Mouse (Mus musculus) small intestine, adult 10 weeks (tissue): Measurements from ENCODE around the gene Lrrk1. TPM values are rescaled to one million over a fixed set of nuclear protein-coding genes. Genes with fewer than 3 reads are reported as not detected.

Experiments
- polyA plus RNA-seq: library from polyadenylated mRNA; stranded (reverse); fragments of 350-450 nt; fragmentation: Illumina TruSeq; extraction: RNeasy Lipid Tissue Mini Kit (QIAGEN cat#74804); gene quantifications from one replicate; pipeline ENCODE4 v1.2.3, GENCODE M21; 2014; ENCODE audit warnings: low replicate concordance

Lrrk1 gene
- polyA plus RNA-seq: 3.4 TPM

DNA sequence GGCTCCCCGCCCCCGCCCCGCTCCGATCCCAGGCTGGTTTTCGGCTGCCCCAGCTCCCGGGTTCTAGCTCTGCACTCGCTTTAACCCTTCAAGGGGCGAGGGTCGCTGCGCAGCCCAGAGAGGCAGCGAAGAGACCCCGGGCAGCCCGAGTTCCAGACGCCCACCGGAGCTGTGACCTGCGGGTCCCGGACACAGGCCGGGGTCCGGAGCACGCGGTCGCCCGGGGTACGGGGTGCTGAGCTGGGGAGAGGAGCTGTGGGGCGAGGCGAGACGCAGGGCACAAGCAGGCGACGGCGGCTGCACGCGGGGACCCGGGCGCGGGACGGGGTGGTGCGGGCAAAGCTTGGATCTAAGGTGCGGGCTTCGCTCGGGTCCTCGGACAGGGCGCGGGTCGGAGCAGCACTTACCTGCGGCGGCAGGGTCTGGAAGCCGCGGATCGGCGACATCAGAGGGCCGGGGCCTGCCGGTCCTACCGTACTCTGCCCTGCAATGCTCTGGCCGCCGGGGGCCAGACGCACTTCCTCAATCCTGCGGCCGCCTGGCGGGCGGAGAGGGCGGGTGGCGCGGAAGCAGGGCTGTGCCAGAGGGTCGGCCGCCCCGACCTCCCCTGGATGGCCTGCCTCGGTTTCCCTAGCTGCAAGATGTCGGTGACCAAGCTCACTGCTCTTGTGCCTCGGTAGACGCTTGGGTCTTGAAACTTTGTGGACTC lies at the start of gene Lrrk1:
Gene Lrrk1 (minus strand): TSS at position 538 of the 709 bp plus-strand sequence.

DNA sequence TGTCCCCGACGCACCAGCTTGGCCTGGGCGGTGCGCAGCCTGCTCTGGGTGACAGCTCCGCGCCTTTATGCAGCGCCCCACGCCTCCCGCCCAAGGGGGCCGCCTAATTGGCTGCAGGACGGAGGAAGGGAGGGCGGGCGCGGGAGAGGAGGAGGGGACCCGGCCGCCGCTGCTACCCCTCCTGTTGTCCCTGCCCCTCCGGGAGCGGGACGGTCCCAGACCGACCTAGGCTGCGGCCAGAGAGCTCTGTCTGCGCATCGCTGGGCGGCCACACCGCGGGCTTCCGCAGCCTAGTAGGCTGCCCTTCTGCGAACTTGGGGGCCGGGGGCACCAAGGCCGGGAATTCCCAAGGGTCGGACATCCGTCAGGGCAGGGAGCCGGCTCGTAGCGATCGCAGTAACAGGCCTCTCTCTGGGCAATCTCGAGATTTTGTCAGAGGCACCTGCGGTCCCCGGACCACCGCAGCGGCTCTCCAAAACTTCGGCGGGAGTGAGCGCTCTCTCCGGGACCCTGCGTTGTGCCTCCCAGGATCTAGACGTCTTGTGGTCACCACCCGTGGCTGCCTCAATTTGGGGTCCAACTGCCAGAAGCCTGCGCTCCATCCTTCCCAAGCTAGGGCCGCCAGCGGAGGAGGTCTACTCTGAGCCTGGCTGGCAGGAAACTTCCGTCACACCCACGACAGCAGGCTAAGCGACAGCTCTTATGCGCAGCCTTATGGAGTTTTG lies 39.4 kb upstream of the Lrrk1 start, which contains the start of gene Aldh1a3:
Gene Aldh1a3 (minus strand): TSS at position 81 of the 725 bp plus-strand sequence.

DNA sequence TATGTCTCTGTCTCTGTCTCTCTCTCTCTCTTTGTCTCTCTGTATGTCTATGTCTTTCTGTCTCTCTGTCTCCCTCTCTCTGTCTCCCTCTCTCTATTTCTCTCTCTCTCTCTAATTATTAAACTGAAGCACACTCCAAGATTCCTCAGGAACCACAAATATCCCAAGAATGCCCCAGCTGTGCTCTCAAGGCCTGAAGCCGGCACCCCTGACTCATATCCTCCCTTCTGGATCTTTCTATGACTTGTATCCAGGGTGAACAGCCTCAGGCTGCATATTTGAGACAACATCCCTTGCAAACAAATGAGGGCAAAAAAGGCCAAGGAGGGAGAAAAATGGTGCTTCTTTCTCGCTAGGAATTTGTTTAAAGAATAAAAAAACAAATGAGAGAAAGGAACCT lies 22.2 kb downstream of the Lrrk1 start, which contains the start of gene Gm10974:
Gene Gm10974 (plus strand): TSS at position 2 of the 400 bp plus-strand sequence.

Other genes with a start within 250 kb of the Lrrk1 start
- gene Gm10974, start 22.4 kb downstream of the Lrrk1 start, polyA plus RNA-seq: not detected
- 46.7 TPM for gene Aldh1a3, start 39.2 kb upstream of the Lrrk1 start, polyA plus RNA-seq